Mouse (Mus musculus) brain, embryonic 14.5 days (tissue): ENCODE results near the gene Tmem151b.

ENCODE experiments used
- CTCF ChIP-seq: fragments of 200-500 bp; IDR thresholded peaks from 2 replicates; pipeline ENCODE4 v1.5.1; 2012; ENCODE audit warnings: inconsistent platforms, mild to moderate bottlenecking, moderate library complexity, borderline replicate concordance; ENCODE audit not compliant: insufficient read depth, insufficient read length; ENCODE audit errors: extremely low read depth
- POLR2A ChIP-seq: fragments of 200-500 bp; IDR thresholded peaks from 2 replicates; pipeline ENCODE4 v1.6.1; 2012; ENCODE audit warnings: mild to moderate bottlenecking, inconsistent platforms, borderline replicate concordance; ENCODE audit not compliant: poor library complexity, insufficient read depth, insufficient read length, severe bottlenecking; ENCODE audit errors: extremely low read depth

- no peak for TF ChIP-seq CTCF
- TF ChIP-seq POLR2A, result no peak
Measured at GRCm38 (mm10) chr17:45511757-45512156, 37.7 kb downstream of the Tmem151b start.
